Mouse (Mus musculus) spleen, postnatal 14 days (tissue): Measurements from ENCODE around the gene Tbrg1.

Experiments
- DNase-seq, 2 experiments: peaks; one replicate each; pipeline ENCODE4 v3.0.0; 2021 to 2022; ENCODE audit warnings: low spot score in 2 of 2

Gene Tbrg1

DNA sequence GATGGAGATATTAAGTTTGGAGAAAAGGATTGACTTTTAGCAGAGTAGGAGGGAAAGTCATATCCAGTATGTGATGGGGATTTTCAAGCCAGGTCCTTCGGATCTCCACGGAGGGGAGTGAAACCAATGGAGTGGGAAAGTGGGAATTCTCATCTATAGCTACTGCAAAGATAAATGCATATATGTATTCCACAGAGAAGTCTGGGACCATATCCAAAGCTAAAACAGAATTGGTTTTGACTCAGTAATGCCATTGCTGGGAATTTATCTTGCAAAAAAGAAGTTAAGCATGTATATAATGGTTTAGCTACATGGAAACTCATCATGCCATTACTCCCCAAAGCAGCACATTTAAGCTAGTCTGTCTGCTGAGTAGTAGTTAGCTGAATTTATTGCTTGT, 24.8 kb downstream of the Tbrg1 start:
- DNase-seq: no peak

DNA sequence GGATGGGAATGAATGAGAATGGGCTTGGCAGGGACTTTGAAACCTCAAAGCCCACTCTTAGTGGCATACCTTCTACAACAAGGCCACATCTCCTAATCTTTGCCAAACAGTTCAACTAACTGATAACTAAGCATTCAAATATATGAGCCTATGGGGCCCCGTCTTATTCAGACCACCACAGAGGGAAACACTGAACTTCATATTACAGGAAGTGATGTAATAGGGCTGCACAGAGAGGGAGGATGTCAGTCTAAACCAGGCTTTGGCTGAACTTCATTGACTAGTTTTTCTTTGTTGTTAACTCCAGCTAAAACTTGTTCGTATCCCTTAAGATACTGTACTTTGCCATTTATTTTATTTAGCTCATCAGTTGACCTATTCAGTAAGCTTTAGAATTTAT, 27.2 kb downstream of the Tbrg1 start:
- DNase-seq: no peak

DNA sequence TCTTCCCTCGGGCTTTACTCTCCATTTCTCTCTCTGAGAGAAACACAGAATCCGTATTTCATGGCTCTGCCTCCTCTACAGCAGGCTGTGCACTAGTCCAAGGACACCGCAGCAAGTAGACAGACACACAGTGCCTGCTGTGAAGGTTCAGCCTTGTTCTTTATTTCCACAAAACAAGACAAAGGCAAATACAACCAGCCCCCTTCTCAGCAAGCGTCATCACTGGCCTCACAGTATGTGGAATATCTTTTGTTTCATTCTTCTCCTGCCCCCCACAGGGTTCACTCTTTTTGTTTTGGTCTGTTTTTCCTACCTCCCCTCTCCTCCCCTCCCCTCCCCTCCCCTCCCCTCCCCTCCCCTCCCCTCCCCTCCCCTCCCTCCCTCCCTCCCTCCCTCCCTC, 28.5 kb downstream of the Tbrg1 start:
- DNase-seq: no peak

DNA sequence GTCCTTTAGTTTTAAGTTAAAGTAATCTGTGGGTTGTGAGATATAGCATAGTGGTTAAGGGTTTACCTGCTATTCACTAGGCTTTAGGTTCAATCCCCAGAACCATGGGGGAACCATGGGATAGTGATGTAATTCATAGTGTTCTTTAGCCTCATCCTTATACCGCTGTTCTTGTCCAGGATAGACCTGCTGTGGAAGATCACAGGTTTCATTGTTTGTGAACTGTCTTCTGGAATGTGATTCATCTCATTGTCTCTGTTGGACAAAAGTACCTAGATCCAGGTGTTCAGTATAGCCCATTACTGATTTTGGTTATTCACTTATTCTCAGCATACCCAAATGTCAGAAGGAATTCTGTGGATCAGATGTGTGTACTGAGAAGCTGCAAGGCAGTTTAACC, 29.8 kb downstream of the Tbrg1 start:
- no peak for DNase-seq

DNA sequence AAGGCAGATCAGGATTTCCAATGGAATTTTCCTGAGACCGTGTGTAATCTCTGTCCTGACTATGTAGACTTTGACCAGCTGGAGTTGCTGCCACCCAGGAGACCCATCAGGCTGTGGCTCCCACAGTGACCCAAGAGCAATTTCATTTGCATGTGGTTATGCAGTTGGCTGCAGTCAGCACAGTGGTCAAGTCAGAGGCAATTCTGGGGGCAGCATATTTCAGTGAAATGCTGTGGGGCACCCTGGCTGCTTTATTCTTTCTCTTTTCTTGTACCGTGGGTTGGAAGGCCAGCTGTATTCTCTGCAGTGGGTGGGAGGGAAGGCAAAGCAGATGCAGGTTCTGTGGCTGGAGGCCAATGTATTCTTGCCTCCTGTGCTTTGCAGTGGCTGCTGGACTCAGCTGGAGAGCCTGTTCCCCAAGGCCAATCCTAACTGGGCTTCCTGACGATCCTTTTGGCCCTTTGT, 31.0 kb downstream of the Tbrg1 start:
- no peak for DNase-seq

DNA sequence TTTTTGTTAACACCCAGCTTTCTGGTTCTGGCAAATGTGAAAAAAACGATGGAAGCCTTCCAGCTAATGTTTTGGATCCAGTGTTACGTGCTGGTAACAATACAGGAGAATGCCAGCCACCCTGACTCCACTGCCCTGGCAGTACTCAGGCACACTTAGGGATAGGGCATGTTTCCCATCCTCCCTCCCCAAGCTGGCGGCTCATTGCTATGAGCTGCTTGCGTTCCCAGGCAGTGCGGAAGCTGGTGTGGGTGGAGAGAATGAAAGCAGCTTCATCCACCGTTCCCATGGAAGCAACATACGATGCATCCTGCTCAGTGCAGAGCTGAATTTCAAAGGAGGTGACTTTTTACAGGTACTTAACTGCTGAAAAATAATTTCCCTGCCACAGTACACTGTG, 31.5 kb downstream of the Tbrg1 start:
- DNase-seq: no peak

DNA sequence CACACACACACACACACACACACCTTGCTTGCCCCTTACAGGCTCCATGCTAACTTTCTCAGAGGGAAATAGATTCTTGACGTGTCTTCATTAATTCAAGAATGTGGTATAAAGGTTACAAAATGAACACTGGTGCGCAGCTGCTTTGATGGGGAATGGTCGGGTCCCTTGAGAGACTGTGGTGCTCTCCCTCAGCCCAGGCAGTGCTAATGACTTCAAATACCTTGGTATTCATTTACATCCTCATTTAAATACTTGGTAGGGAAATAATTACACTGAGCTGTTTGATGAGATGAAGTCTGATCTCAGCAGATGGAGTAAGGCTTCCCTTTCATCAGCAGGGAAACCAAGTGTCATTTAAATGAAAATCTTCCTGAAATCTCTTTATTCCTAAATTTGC, 32.0 kb downstream of the Tbrg1 start:
- DNase-seq: no peak

DNA sequence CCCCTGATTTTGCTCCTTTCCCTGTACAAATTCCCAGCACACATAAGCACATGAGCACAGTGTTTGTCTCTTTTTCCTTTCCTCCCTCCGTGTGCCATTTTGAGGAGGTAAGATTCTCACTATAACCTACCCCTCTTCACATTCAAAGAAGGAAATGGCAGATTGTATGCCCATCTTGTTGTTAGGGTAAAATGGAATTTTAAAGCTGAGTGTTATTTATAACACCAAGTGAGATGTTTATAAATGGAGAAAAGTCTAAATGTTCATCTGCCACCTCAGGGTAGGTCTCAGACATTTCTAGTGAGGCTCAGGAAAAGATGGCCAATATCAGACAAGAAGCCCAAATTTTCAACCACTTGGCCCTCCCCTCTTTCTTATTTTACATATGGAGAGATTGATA, 32.6 kb downstream of the Tbrg1 start:
- DNase-seq: no peak

DNA sequence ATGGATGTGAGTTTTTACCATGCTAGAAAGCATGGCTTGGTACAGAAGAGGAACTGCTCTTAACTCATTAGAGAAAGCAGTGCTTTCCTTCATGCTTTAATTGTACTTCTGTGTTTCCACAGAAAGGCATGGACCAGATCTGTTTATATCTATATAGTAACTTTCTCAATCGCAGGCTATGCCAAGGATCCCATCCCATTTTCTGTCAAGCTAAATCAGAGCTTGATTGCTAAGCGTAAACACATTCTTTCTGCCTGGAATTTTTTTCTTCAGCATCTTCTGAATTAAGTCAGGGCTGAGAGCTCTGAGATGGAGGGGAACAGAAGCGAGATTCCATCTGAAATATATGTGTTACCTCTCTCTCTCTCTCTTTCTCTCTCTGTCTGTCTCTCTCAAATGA, 33.1 kb downstream of the Tbrg1 start:
- no peak for DNase-seq

DNA sequence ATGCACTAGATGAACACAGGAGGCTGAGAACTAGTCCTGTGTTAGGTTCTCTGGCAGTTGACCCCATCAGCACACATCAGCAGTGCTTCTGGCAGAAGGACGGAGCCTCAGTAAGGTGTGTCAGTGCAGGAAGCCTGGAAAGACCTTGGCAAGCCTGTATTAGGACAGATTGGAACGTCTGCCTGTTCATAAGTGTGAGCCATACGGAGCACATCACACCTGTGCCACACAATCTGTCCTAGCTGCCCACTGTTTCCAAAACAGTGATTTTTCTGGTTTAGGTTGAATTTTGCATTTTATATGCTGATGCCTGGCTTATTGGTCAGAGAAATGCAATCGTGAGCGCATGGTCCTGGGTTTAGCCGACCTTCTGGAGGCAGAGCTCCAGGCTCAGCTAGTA, 35.8 kb downstream of the Tbrg1 start:
- DNase-seq: no peak

DNA sequence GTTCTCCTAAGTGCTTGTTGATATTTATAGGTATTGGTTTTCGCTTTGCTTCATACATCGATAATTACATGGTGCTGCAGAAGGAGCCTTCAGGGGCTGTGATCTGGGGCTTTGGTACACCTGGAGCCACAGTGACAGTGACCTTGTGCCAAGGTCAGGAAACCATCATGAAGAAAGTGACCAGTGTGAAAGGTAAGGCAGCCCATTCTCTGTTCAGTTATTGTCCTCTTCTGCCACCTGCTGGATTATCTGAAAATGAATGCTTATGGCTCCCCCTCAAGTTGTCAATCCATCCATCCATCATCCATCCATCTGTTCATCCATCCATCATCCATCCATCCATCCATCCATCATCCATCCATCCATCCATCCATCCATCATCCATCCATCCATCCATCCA, 40.3 kb downstream of the Tbrg1 start:
- no peak for DNase-seq

DNA sequence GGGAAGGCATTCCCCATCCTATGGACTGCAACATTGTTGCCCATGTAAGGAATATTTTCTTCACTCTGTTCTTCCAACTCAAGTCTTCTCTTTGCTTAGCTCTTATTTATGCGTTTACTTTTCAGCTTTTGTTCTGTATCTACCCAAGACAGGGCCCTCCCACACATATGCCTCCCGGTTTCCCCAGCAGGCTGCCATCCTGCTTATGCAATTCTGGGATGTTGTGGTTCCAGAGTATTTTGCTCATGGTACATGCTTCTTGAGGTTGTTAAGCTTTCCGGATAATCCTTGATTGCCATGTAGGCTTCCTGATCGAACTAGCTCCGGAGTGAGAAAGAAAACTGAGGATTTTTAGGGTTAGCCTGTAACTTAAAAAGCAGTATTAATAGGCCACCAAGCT, 41.9 kb downstream of the Tbrg1 start:
- DNase-seq: no peak

DNA sequence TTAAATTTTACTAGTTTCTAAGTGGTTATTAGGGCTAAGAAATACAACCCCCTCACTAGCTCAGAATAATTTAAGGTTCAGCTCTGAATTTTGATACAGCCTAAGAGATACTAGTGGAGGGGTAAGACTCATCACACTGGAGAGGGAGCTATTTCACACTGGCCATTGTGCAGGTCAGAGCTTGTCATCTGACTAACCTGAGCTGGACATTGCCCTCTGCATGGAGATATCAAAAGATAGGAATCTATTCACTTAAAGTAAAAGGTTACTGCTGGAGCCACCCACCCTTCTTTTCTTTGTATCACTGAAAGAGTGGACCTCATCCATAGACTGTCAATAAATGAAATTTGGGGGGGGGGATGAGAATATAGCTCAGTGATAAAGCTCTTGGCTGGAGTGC, 42.8 kb downstream of the Tbrg1 start:
- DNase-seq: no peak

DNA sequence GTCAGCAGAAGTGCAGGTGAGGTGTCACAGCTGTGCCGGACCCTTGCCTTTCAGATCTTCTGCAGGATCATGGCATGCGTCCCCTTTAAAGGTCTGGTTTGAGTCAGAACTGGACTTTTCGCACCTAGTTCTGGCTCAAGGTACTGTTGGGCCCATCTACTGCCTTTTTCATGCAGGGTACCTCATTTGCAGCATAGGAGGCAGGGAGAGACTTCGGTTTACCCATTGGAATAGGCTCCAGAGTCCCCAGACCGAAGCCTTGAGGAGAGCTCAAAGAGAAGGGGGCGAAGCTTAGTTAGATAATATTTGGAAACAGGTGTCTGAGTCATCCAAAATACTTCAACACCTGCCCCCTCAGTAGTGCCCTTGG, 43.2 kb downstream of the Tbrg1 start:
- DNase-seq: no peak

DNA sequence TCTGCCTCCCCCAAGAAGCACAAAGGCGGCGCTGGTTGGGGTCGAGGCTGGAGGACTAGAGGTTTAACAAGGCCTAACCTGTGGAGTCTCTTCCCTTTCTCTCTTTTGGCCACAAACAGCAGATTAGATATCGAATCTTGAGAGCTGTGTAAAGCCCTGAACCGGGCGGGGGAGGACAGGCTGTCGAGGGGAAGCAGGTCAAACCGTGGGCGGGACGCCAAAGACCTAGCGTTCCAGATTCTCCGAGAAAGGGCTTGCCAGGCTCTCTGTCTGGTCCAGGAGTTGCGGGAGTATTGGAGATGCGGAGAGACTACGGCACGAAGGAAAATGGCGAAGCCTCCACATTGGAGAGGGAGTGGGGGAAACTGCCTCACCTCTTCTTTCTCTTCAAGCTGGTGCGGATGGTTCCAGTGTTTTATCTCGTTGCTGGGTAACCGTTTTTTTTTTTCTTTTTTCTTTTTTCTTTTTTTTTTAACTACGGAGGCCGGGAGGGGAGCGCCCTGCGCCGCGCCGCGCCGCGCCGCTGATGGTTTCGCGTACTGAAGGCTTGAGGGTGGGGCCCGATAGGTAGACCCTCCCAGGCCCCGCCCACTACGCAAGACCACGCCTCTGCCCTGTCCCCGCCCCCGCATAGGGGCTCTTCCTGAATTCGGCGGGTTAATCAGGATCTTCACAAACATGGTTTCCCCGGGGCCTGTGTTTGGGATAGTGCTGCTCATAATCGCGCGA, 43.8 kb downstream of the Tbrg1 start, which contains the start of gene Spa17:
Gene Spa17, minus strand, starts transcription at position 541 of the 729 bp plus-strand sequence.
- DNase-seq: peak; percentile 80

DNA sequence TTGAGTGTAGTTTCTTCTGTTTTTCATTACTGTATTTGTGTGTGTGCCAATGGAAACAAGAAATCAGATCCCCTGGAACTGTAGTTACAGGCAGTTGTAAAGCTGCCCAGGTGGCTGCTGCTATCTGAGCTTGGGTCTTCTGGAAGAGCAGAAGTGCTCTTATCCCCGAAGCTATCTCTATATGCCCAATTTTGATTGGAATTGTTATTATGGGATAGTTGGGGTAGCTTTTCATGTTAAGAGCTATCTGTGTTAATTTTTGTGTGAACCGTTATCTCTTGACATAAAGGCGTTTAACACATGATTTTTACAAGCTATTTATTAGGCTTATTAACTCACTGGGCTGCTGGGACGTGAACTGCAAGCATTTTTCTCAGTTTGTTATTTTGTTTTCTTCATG, 47.6 kb downstream of the Tbrg1 start:
- DNase-seq: no peak

DNA sequence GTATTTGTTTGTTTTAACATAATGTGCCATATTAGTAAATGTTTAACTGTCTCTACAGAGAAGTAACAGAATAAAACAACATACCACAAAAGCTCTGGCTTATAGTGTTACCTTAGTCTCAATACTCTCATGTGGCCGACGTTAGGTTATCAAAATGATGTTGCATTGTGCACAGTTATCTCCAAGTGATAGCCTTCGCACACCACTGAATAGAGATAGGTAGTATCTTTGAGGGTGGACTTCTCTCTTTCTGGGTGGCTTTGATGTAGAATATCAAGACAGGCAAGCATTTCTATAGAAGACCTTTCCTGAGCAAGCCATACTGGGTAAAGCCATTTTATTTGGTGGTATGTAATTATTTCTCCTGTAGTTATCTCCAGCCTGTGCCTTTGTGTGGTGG, 52.0 kb downstream of the Tbrg1 start:
- DNase-seq: no peak

DNA sequence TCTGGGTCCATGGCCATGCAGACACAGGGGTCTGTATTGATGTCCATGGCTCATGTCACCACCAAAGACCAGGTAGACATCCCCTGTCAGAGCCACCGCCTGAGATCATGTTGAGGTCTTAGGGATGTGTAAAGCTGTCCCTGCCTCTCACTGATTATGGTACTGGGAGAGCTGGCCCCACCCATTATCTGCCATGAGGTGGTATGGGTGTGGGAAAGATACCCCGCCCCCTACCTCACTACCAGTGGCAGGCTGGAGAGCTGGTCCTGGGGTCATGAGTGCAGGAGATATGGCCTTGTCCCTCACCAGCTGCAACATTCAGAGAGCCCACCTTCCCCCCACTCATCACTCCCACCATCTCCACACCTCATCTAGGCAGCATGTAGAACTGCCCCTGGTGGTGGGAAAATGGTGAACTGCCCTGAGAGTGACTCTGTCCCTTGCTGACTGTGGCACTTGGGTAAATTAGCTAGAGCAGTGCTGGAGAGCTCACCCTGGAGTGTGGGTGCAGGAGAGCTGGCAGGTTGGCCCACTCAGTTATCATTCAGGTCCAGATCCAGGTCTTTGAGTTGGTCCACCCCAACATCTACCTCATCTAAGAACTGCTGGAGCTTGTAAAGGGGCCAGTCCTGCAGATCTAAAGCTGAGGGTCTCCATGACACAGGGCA, 56.4 kb downstream of the Tbrg1 start:
- no peak for DNase-seq
